Mouse (Mus musculus) bone marrow, adult 2 months (tissue): Measurements from ENCODE around the gene Bpifc. TPM values are rescaled to one million over a fixed set of nuclear protein-coding genes. Genes with fewer than 3 reads are reported as not detected.

Experiments used
- H3K27ac ChIP-seq: fragments of 200-500 bp; 2 replicates; pipeline ENCODE4 v1.5.1; 2012; ENCODE audit warnings: low read depth, mild to moderate bottlenecking, control low read depth, inconsistent platforms, low read length; ENCODE audit not compliant: control insufficient read depth, poor library complexity, insufficient read depth
- H3K4me1 ChIP-seq: fragments of 200-500 bp; 2 replicates; pipeline ENCODE4 v1.6.1; 2011; ENCODE audit warnings: low read length; ENCODE audit not compliant: control insufficient read depth, insufficient read depth
- H3K4me3 ChIP-seq: fragments of 200-500 bp; replicated peaks from 2 replicates; pipeline ENCODE3; 2011; ENCODE audit warnings: mild to moderate bottlenecking, low read depth, low read length, control low read depth; ENCODE audit not compliant: control insufficient read depth
- CTCF ChIP-seq: fragments of 200-500 bp; IDR thresholded peaks from 2 replicates; pipeline ENCODE4 v1.5.1; 2011; ENCODE audit warnings: low read length, control low read depth; ENCODE audit not compliant: control insufficient read depth, insufficient read depth
- POLR2A ChIP-seq: fragments of 200-500 bp; IDR thresholded peaks from 2 replicates; pipeline ENCODE4 v1.6.1; 2011; ENCODE audit warnings: low read depth, mild to moderate bottlenecking, control low read depth, low read length, borderline replicate concordance; ENCODE audit not compliant: control insufficient read depth
- WGBS: fragments of 180-500 bp; shearing (Covaris S2); methylation state at CpG from one replicate; pipeline ENCODE4 v1.1.7; 2018; 5-methylcytosine and 5-hydroxymethylcytosine counted together
- polyA plus RNA-seq: library from polyadenylated mRNA; stranded (reverse); fragments of >200 nt; gene quantifications from 2 replicates; pipeline ENCODE4 v1.2.4, GENCODE M21; 2011; ENCODE audit warnings: low replicate concordance; ENCODE audit not compliant: missing spikeins, insufficient read depth, insufficient read length

Gene Bpifc
- polyA plus RNA-seq, 1 experiment: 0.75 TPM

DNA sequence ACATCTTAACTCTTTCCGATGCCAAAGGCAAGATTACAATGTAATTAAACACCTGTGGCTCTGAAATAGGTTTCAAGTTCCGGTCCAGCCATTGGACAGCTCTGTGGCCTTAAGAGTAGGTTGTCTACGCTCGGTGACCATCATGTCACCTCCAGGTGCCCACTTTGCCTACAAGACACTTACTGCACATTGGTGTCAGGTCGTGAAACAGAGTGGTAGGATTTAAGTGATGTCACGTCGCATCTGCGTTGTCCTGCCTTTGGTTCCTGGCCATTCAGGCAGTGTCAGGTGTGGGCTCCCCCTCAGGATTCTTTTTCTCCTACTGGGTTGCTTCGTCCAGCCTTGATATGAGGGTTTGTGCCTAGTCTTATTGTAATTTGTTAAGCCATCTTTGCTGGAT, 39.9 kb downstream of the Bpifc start:
- no peak overlapping the region for H3K27ac ChIP-seq
- H3K4me3 ChIP-seq: no peak overlapping the region
- 81% methylated on average over 9 of the region's 9 CpGs for WGBS
- TF ChIP-seq CTCF (no peak), POLR2A (no peak)
- no peaks in the 10 kb centered on the region for H3K4me1 ChIP-seq

DNA sequence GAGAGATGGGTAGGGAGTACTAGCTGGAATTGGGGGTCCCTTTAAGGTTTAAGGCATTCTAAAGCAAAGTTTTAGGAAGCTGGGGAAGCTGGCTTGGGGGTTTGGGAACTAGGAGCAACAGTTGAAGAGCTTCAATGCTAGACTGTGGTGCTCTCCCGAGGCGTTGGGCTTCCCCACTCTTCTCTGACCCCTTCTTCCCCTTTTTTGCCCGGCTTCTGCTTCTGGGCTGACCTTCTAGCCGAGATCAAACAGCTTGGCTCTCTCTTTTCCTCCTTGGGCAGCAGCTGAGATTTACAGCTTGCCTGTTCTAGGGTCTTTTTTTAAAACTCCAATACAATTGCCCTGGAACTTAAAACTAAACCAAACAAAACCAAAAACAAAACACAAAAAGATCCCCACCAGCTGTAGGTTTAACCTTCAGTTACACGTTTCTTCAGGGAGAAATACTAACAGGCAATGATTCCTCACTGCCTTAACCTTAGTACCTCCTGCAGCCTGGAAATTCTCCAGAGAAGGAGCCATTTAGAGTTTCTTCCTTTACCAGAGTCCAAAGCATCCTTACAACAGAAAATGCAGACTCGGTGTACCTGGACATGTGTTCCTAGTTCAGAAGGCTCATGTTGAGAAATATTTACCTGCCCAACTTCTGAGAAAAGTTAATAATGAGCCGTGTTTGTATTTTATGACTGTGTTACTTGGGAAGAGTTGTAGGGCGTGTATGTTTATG, 41.6 kb downstream of the Bpifc start:
- WGBS: 32% methylated on average over 8 of the region's 8 CpGs
- no peak overlapping the region for H3K4me3 ChIP-seq
- H3K4me1 ChIP-seq: no peaks in the 10 kb centered on the region
- H3K27ac ChIP-seq: no peak overlapping the region
- TF ChIP-seq POLR2A: no peak
- TF ChIP-seq CTCF: no peak

DNA sequence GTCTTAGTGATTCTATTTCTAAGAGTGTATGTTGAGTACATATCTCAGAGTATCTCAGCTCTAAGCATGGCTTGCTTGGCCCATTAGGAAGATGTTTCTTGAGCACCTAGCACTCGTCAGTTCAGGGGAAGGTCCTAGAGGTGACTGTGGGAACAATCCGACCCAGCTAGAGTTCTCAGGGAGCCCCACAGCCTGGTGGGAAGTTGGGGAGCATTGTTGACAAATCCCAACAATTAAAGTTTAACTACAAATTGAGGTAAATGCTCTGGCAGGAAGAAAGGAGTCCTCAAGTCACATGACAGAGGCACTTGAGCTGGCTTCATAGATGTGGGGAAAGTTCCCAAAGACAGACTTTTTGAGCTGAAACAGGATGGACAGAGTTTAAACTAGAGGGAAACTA, 43.0 kb downstream of the Bpifc start:
- TF ChIP-seq POLR2A (no peak), CTCF (no peak)
- no peak overlapping the region for H3K27ac ChIP-seq
- no peak overlapping the region for H3K4me3 ChIP-seq
- 50% methylated on average over 2 of the region's 2 CpGs for WGBS
- H3K4me1 ChIP-seq: no peaks in the 10 kb centered on the region

DNA sequence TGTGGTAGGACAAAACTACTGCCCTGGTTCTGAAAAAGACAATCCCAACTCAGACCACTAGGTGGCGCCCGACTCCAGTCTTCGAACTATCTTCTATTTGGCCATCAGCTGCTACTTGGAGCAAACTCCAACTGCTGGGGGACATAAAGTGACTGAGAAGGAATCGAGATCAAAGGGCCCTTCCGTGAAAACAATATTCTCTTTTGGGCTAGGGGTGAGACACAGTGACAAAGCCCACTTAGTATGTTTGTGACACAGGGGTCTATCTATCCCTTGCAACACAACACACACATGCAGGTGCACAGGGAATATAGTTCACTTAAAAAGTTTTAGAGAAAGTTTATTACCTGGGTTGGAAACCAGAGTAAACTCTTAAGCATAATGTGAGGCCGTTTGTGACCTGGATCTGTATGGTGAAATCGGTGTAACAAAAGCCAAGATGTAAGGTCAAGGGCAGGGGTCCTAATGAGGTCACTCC, 43.5 kb downstream of the Bpifc start:
- Histone ChIP-seq H3K4me3 (no peak overlapping the region), H3K27ac (no peak overlapping the region), H3K4me1 (no peaks in the 10 kb centered on the region)
- 15% methylated on average over 7 of the region's 7 CpGs for WGBS
- peak; percentile 72 for TF ChIP-seq CTCF
- no peak for TF ChIP-seq POLR2A

DNA sequence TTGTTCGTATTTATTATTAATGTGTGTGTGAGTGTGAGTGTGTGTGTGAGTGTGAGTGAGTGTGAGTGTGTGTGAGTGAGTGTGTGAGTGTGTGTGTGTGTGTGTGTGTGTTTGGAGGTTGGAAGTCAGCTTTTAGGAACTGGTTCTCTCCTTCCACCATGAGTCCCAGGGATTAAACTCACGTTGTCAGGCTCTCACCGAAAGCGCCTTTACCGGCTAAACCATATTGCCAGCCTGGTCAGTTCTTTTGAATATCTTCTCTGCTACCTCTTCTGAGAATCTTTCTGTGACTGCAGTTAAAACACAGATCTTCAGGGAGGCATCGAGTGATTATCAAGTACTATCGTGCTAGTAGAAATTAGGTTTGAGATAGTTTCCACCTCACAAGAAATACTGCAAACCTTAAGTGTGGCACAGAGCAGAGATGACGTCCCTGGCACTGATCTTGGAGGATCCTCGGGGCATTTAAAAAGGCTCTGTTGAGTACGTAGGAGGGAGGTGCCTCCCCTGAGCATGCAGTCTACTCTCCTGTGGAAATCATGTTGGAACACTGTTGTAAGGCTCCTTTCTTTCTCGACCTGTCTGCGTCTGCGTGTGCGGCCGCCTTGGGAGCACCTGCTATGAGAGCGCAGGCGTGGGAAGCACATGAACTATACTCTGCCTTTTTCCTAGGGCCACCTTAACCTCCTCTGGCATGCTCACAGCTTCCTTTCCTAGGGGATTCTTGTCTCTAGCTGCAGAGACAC, 44.1 kb downstream of the Bpifc start:
- TF ChIP-seq CTCF (no peak), POLR2A (no peak)
- H3K27ac ChIP-seq: no peak overlapping the region
- no peaks in the 10 kb centered on the region for H3K4me1 ChIP-seq
- H3K4me3 ChIP-seq: no peak overlapping the region
- 72% methylated on average over 17 of the region's 17 CpGs for WGBS

DNA sequence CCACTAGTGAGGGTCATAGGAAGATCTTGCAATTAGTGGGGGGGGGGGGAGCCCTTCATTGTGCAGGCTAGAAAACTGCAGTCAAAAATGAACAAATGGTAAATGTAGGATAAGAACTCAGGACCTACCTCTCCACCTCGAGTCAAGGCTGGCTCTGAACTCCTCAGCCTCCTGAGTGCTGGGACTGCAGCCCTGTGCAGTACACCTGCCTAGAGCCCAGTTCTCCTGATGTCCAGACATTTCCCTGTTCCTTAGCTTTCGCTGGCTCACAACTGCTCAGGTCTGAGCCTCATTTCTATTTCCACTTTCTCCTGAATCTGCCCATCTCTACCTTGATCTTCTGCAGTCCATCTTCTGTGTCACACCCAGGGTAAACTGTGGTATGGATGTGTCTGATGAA, 45.2 kb downstream of the Bpifc start:
- WGBS: 58% methylated on average over 2 of the region's 2 CpGs
- Histone ChIP-seq H3K27ac (no peak overlapping the region), H3K4me3 (no peak overlapping the region), H3K4me1 (no peaks in the 10 kb centered on the region)
- TF ChIP-seq POLR2A (no peak), CTCF (no peak)

DNA sequence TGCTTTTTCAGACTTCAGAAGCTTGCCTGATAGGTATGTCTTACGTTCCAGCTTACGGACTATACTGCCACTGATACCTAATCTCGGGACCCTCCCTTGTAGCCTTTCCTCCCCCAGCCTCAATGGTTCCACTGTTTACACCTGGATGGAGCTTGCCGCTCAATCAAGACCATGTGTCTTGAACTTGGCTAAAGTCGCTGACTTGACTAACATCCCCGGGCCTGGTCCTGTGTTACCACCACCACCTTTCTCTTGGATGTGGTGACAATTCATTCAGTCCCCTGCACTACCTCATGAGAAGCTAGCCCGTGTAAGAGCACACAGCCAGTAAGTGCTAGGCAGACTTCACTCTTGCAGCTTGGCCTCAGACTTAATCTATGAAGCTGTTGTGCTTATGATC, 47.4 kb downstream of the Bpifc start:
- 81% methylated on average over 7 of the region's 7 CpGs for WGBS
- Histone ChIP-seq H3K4me3 (no peak overlapping the region), H3K27ac (no peak overlapping the region), H3K4me1 (no peaks in the 10 kb centered on the region)
- TF ChIP-seq POLR2A (no peak), CTCF (no peak)

DNA sequence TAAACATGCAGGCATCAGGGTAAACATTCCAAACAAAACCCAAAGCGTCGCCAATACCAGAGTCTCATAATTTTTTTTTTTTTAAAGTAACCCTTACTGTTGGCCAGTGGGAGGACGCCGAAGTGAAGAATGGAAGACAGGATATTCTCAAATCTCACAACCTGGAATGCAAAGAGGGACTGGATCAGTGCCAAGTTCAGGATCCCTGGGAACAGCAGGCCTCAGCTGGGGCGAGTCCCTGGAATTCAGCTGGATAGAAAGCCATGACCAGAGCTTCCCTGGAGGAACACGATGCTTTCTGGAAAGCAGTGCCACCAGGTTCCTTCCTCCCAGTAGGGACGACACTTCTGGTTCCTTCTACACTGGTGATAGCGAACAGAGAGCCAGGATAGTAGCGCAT, 48.8 kb downstream of the Bpifc start:
- H3K27ac ChIP-seq: no peak overlapping the region
- WGBS: 82% methylated on average over 9 of the region's 9 CpGs
- TF ChIP-seq POLR2A (no peak), CTCF (no peak)
- H3K4me1 ChIP-seq: no peaks in the 10 kb centered on the region
- no peak overlapping the region for H3K4me3 ChIP-seq
